In the genomic region with DNA sequence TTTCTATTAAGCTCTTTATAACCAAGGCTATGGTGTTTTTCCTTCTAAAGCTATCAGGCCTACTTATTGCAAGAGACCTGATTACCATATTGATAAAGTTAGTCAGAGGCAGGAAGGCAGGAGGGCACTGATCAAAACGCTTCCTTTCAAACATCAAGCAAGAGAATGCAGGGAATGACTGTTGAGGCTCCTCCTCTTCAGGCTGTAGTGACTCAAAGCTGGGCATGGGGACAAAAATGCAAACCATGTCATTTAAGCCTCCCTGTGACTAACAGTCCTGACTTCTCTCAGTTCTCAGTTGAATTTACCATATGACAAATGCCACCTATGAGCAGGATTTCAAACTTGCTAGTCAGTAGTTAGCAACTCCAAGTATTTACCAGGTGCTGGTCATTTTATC, we compare ENCODE assay signal across 10 mouse cellular contexts. TPM values are rescaled to one million over a fixed set of nuclear protein-coding genes. Genes with fewer than 3 reads are reported as not detected.
DNase-seq lines count a peak whose midpoint lies in the region; ATAC-seq and TF ChIP-seq lines count a peak whose summit lies in the region.
"Had no signal": no experiment of that assay in that cellular context is flagged by ENCODE, and none has a peak within 500 bp of the region (broad histone marks: within the 10 kb centered on the region; RNA-seq: fewer than 3 reads in every experiment).

No protein-coding gene starts in this region.

- peak; percentile 42 for DNase-seq in kidney, adult 2 months
- no peak for DNase-seq in kidney, adult 18-20 months
- DNase-seq in A20 (ENCODE audit: low read depth, low spot score): peak; percentile 58
- DNase-seq in adrenal gland, postnatal 14 days: peak; percentile 71
- DNase-seq in heart, postnatal 36 days: peak; percentile 26 to 30
- no peak for DNase-seq in thymus, postnatal 0 days (ENCODE audit: low spot score)
- DNase-seq in T-cell, adult 2 months (ENCODE audit: low spot score): no peak
- no peak for DNase-seq in midbrain, embryonic 11.5 days (ENCODE audit: low spot score, missing footprints)
- DNase-seq: cerebellum, adult 18-20 months had no signal

- WGBS in kidney, adult 2 months: 20% methylated on average over 1 of the region's 1 CpGs
- 32% methylated on average over 1 of the region's 1 CpGs for WGBS in midbrain, embryonic 11.5 days

- intact Hi-C loops in heart, postnatal 36 days (cut with DNase I): no loop called here

- H3K4me1 ChIP-seq in kidney, adult 2 months (ENCODE audit: control insufficient read depth, insufficient read depth, low read length): no peaks in the 10 kb centered on the region
- H3K4me1 ChIP-seq in midbrain, embryonic 11.5 days (ENCODE audit: control insufficient read depth, insufficient read depth, low read length): no peaks in the 10 kb centered on the region

- H3K9ac ChIP-seq in midbrain, embryonic 11.5 days (ENCODE audit: low read length): no peak overlapping the region

- no peak for TF ChIP-seq POLR2A in kidney, adult 2 months (IDR thresholded peaks at IDR 0.05; ENCODE audit: low read depth, low read length)

- H3K27me3 ChIP-seq in kidney, adult 2 months (replicated peaks; ENCODE audit: control insufficient read depth, insufficient read depth, low read length): no peaks in the 10 kb centered on the region
- H3K27me3 ChIP-seq in midbrain, embryonic 11.5 days (ENCODE audit: control insufficient read depth, insufficient read depth, low read length): no peaks in the 10 kb centered on the region

- no peak overlapping the region for H3K4me2 ChIP-seq in midbrain, embryonic 11.5 days

- no peaks in the 10 kb centered on the region for H3K9me3 ChIP-seq in midbrain, embryonic 11.5 days (ENCODE audit: control insufficient read depth, low read length)

- H3K27ac ChIP-seq in kidney, adult 2 months (ENCODE audit: insufficient read depth, low read depth, low read length): no peak overlapping the region
- no peak overlapping the region for H3K27ac ChIP-seq in midbrain, embryonic 11.5 days (ENCODE audit: low read depth, low read length)
- H3K27ac ChIP-seq: macrophage had no signal

- no peak for ATAC-seq in midbrain, embryonic 11.5 days (ENCODE audit: low FRiP score)

- no peaks in the 10 kb centered on the region for H3K36me3 ChIP-seq in kidney, adult 2 months (ENCODE audit: control insufficient read depth, insufficient read depth, low read length)
- H3K36me3 ChIP-seq in midbrain, embryonic 11.5 days (ENCODE audit: control insufficient read depth, insufficient read depth, low read length): no peaks in the 10 kb centered on the region

- H3K4me3 ChIP-seq in kidney, adult 2 months (ENCODE audit: insufficient read depth, low read depth, low read length): no peak overlapping the region
- no peak overlapping the region for H3K4me3 ChIP-seq in midbrain, embryonic 11.5 days (ENCODE audit: low read depth, low read length)

- TF ChIP-seq CTCF in kidney, adult 2 months (conservative IDR thresholded peaks at IDR 0.05; ENCODE audit: insufficient read depth, insufficient read length, low read depth, low read length): no peak

RNA-seq across cellular contexts. Expression of a gene that starts 10.6 kb away (rescaled TPM):
- polyA plus RNA-seq in kidney, adult 2 months (2012; rRNA removed): 5.2 and 6.1 TPM in 2 replicates
- 7.8 and 10.7 TPM in 2 replicates for total RNA-seq in adrenal gland, postnatal 14 days (2021)
- total RNA-seq in heart, postnatal 36 days (2021): 10 to 100 TPM; 18.7 to 29.6 TPM
- 1.8 and 2.2 TPM in 2 replicates for polyA plus RNA-seq in thymus, postnatal 0 days (2015; fragmentation: Nextera tagmentation; extraction: Ambion mirVana)
- polyA plus RNA-seq in midbrain, embryonic 11.5 days (2014; fragmentation: Nextera tagmentation; extraction: Ambion mirVana): 0.93 and 1.4 TPM in 2 replicates

Comparison
In these comparisons a context has a peak if more than half of its experiments do, and no peak if none do; other contexts are left out.
1. DNase-seq: peak in kidney, adult 2 months (single experiment), A20 (single experiment), adrenal gland, postnatal 14 days (single experiment) and heart, postnatal 36 days (2 of 2); none in kidney, adult 18-20 months (single experiment), thymus, postnatal 0 days (single experiment), T-cell, adult 2 months (single experiment) and midbrain, embryonic 11.5 days (single experiment).